Mouse (Mus musculus) olfactory bulb, adult 2 months (tissue): ENCODE results near the gene Cdc37l1. TPM values are rescaled to one million over a fixed set of nuclear protein-coding genes. Genes with fewer than 3 reads are reported as not detected.
A peak's percentile ranks its signal among the peaks of the same experiment; 100 is the strongest.

Experiments used
- H3K27ac ChIP-seq: fragments of 200-500 bp; 2 replicates; pipeline ENCODE4 v1.5.1; 2012; ENCODE audit warnings: low read depth, low read length; ENCODE audit not compliant: insufficient read depth
- H3K4me1 ChIP-seq: fragments of 200-500 bp; 2 replicates; pipeline ENCODE4 v1.6.1; 2012; ENCODE audit warnings: low read length; ENCODE audit not compliant: control insufficient read depth, insufficient read depth
- H3K4me3 ChIP-seq: fragments of 200-500 bp; 2 replicates; pipeline ENCODE4 v1.5.1; 2012; ENCODE audit warnings: mild to moderate bottlenecking, low read depth, low read length, moderate library complexity; ENCODE audit not compliant: insufficient read depth
- CTCF ChIP-seq: fragments of 200-500 bp; IDR thresholded peaks from 2 replicates; pipeline ENCODE4 v1.5.1; 2012; ENCODE audit warnings: low read depth, mild to moderate bottlenecking, low read length, moderate library complexity; ENCODE audit not compliant: insufficient read depth
- POLR2A ChIP-seq: fragments of 200-500 bp; IDR thresholded peaks from 2 replicates; pipeline ENCODE4 v1.6.1; 2012; ENCODE audit warnings: mild to moderate bottlenecking, low read depth, low read length, moderate library complexity; ENCODE audit not compliant: insufficient read depth
- WGBS: fragments of 180-500 bp; shearing (Covaris S2); methylation state at CpG from one replicate; pipeline ENCODE4 v1.1.7; 2018; 5-methylcytosine and 5-hydroxymethylcytosine counted together
- polyA plus RNA-seq: library from polyadenylated mRNA; stranded (reverse); fragments of >200 nt; gene quantifications from 2 replicates; pipeline ENCODE4 v1.2.4, GENCODE M21; 2012; ENCODE audit warnings: low replicate concordance; ENCODE audit not compliant: missing spikeins, insufficient read depth, insufficient read length

The Cdc37l1 gene
- polyA plus RNA-seq, result 483 TPM in 1 of 2 replicates, not detected in the other

DNA sequence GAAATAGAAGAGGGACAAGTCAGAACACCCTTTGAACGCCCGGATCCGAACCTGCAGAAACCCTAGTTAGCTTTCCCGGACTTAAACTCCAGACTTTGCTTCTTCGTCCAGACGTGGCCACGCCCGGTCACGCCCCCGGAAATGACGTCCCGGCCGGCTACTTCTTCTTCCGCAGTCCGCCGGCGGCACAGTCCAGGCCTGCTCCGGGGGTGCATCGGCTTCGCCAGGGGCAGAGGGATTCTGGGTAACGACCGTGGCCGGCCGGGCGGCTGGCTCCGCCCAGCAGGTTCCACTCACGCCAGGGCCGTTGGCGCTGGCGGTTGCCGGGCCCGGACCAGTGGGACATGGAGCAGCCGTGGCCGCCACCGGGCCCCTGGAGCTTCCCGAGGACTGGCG is at the start of gene Cdc37l1:
Gene Cdc37l1, plus strand, starts transcription at position 159 of the 396 bp plus-strand sequence.
- peaks cover 3% of the 10 kb centered on the region; the same call in 1 of the 2 replicates for H3K4me1 ChIP-seq
- H3K27ac ChIP-seq, result peak within 1 kb of the TSS; percentile 74
- under 1% methylated on average over 37 of the region's 37 CpGs for WGBS
- H3K4me3 ChIP-seq, result peak within 1 kb of the TSS; percentile 89
- TF ChIP-seq CTCF, result no peak
- TF ChIP-seq POLR2A, result peak; percentile 84

DNA sequence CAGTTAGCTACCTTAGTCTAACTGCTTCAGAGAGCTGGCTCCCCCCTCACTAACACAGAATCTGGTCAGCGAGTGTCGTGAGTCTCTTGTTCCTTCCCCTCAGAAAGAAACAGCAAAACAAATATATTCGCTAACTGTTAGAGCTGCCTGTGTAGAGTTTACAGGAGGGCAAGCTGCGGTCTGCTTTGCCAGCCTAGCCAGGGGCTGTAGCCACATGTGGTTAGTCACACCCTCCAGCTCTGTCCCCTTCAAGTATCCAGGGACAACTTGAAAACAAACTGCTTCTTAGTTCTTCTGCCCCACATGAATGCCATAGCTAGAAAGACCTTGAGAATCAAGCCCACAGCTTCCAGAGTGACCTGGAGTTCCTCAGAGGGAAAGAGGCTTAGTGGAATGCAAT is 48.9 kb upstream of the Cdc37l1 start:
- Histone ChIP-seq H3K4me1 (peaks cover 3% of the 10 kb centered on the region; the same call in 1 of the 2 replicates), H3K4me3 (no peak overlapping the region), H3K27ac (no peak overlapping the region)
- 65% methylated on average over 4 of the region's 4 CpGs for WGBS
- TF ChIP-seq CTCF, result no peak
- no peak for TF ChIP-seq POLR2A

DNA sequence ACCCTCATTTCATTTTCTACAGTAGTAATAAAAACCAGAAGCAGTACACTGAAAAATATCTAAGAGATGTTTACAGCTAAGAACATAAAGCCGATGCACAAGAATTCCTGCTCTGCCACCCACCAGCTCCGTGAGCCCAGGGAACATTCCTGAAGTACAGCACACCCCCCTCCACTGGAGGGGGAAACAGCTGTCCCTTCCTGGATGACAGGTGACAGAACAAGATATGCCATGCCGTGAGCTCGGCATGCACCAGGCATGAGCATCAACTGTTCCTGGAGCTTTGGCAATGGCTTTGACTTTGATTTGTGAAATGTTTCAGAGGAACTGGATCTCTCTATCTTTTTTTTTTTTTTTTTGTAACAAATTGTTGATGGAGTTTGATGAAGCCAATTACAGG is 43.4 kb upstream of the Cdc37l1 start:
- TF ChIP-seq POLR2A (no peak), CTCF (no peak)
- peaks cover 2% of the 10 kb centered on the region; the same call in 1 of the 2 replicates for H3K4me1 ChIP-seq
- H3K4me3 ChIP-seq, result no peak overlapping the region
- WGBS, result 45% methylated on average over 4 of the region's 4 CpGs
- H3K27ac ChIP-seq, result no peak overlapping the region

DNA sequence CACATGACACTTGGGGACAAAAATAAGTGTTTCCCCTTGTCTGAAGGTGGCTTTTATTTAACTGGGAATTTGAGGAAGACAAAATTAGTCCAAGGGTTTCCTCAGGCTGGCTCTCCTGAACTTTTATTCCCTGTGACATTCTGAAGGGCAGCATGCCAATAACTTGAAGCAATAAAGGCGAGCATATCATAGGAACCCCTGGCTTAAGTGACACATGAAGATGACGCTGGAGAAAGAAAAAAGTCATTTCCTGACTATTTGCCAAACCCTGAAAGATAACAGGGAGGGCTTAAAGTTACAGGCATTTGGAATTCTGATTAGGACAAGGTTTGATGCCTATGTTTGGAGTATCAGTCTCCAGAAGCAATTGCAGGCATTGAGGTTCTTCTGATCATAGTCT is 42.8 kb upstream of the Cdc37l1 start:
- TF ChIP-seq POLR2A, result no peak
- TF ChIP-seq CTCF, result no peak
- WGBS, result 63% methylated on average over 2 of the region's 2 CpGs
- H3K27ac ChIP-seq, result no peak overlapping the region

DNA sequence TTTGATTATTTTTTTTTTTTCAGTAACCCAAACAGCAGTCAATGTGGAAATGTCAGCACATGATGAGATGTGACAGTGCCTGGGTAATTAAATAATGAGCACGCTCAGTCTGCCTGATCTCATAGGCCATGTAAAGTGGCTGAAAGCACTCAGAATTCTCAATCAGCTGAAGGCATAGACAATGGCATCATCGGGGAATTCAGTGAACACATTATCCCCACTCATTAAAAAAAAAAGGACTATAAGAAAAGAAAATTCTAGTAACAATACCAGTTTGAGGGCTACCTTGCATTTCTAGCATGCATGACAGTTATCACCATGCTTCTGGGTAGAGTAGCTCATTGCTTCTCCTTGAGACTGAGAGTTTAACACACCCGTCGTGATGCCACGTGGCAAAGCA is 38.9 kb upstream of the Cdc37l1 start:
- WGBS, result 60% methylated on average over 5 of the region's 5 CpGs
- Histone ChIP-seq H3K27ac (no peak overlapping the region), H3K4me1 (peaks cover 2% of the 10 kb centered on the region; the same call in 1 of the 2 replicates), H3K4me3 (no peak overlapping the region)
- no peak for TF ChIP-seq POLR2A
- TF ChIP-seq CTCF, result no peak

More for the DNA sequence above, 42.8 kb upstream of the Cdc37l1 start:
- Histone ChIP-seq H3K4me3 (no peak overlapping the region), H3K4me1 (peaks cover 2% of the 10 kb centered on the region; the same call in 1 of the 2 replicates)

DNA sequence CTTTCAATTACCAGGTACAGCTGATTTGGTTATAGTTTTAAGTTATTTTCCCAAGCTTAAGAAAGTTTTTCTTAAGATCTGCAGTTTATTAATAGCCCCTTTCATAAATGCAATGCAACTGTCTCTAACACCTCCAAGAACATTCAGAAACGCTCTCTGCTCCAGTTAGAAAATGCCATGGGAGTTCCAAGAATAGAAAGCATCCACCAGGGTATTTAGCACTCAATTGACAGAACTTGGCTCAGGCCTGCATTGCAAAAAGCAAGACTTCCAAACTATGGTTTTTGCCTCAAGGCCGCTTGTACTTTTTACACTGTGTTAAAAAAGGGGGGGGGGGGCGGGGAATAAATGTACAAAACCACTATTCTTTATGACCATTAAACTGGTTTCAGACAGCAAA is 27.0 kb upstream of the Cdc37l1 start:
- Histone ChIP-seq H3K4me3 (no peak overlapping the region), H3K27ac (0 out of 2 replicates have a peak overlapping the region, but pooled peaks have one; percentile 28), H3K4me1 (peaks cover 10% of the 10 kb centered on the region)
- TF ChIP-seq CTCF, result no peak
- no peak for TF ChIP-seq POLR2A
- WGBS, result 13% methylated on average over 3 of the region's 3 CpGs

DNA sequence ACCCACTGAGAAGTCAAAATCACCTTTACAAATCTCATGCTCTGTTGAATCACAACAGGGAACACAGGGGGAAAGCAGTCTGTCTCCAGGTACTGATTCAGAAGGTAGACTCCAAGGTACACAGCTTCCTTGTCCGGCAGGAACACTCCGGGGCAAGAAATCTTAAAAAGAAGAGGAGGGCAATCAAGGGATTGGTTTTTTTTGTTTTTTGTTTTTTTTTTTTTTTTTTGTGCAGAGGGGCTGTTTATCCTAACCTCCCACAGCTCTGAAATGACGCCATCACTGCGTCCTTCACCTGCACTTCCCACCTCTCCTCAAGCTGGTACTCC is 26.7 kb upstream of the Cdc37l1 start:
- TF ChIP-seq CTCF (0 out of 2 replicates have a peak, but pooled peaks have one; percentile 46), POLR2A (no peak)
- under 1% methylated on average over 4 of the region's 4 CpGs for WGBS
- peak overlapping the region; percentile 28 for H3K27ac ChIP-seq
- H3K4me3 ChIP-seq, result peak overlapping the region; percentile 85
- peaks cover 10% of the 10 kb centered on the region for H3K4me1 ChIP-seq

DNA sequence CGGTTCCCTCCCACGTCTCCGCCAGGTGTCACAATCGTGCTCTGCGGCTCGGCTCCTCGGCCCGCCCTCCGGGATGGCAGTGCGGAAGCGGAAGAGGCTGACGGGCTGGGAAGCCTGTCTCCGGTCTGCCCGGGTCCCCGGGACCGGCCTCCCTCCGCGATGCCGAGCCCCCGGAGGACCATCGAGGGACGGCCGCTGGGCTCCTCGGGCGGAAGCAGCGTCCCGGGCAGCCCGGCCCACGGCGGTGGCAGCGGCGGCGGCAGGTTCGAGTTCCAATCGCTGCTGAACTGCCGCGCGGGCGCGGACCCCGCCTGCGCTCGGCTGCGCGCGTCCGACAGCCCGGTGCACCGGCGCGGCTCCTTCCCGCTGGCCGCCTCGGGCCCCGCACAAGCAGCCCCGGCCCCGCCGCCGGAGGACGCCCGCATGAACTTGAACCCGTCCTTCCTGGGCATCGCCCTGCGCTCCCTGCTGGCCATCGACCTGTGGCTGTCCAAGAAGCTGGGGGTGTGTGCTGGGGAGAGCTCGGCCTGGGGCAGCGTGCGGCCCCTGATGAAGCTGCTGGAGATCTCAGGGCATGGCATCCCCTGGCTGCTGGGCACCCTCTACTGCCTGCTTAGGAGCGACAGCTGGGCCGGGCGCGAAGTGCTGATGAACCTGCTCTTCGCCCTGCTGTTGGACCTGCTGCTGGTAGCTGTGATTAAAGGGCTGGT is 26.2 kb upstream of the Cdc37l1 start, which contains the start of gene Plpp6:
Gene Plpp6, plus strand, starts transcription at position 112 of the 710 bp plus-strand sequence.
- H3K4me1 ChIP-seq, result peaks cover 10% of the 10 kb centered on the region
- peak within 1 kb of the TSS; percentile 28 for H3K27ac ChIP-seq
- under 1% methylated on average over 73 of the region's 73 CpGs for WGBS
- H3K4me3 ChIP-seq, result peak within 1 kb of the TSS; percentile 85
- no peak; the same call in none of the 2 replicates for TF ChIP-seq POLR2A
- no peak; the same call in 1 of the 2 replicates for TF ChIP-seq CTCF

DNA sequence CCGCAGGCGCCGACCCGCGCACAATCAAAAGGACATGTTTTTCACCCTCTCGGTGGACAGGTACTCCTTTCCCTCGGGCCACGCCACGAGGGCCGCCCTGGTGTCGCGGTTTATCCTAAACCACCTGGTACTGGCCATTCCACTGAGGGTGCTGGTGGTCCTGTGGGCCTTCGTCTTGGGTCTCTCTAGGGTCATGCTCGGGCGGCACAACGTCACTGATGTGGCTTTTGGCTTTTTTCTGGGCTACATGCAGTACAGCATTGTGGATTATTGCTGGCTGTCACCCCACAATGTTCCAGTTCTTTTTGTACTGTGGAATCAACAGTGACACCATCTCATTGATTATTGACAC is 25.6 kb upstream of the Cdc37l1 start:
- peaks cover 10% of the 10 kb centered on the region for H3K4me1 ChIP-seq
- WGBS, result 5% methylated on average over 16 of the region's 16 CpGs
- H3K4me3 ChIP-seq, result peak overlapping the region; percentile 85
- TF ChIP-seq POLR2A, result no peak; the same call in 1 of the 2 replicates
- TF ChIP-seq CTCF, result no peak
- peak overlapping the region; percentile 28; the same call in 1 of the 2 replicates for H3K27ac ChIP-seq

DNA sequence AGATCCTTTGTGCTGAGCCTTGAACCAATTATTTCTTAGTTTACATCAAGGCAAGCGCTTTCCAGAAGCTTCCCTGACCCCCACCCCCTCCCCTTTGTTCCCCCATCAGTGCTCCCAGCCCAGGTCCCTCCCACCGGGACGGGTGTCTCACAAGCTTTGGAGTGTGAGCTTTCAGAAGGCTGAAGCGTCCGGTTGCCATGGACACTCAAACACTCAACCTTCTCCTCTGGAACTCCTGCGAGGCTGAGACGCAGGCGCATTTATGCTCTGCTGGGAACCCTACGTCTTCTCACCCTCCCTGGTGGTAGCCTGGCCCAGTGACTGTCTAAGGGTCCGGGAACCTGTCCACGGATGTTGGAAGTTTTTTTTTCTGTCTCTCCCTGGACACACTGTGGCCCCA is 22.5 kb upstream of the Cdc37l1 start, which contains the start of gene 4430402I18Rik:
Gene 4430402I18Rik, minus strand, starts transcription at position 149 of the 400 bp plus-strand sequence.
- Histone ChIP-seq H3K4me1 (peaks cover 10% of the 10 kb centered on the region), H3K27ac (no peak within 1 kb of the TSS), H3K4me3 (no peak within 1 kb of the TSS)
- no peak for TF ChIP-seq POLR2A
- TF ChIP-seq CTCF, result no peak
- 15% methylated on average over 11 of the region's 11 CpGs for WGBS
